Mouse (Mus musculus) liver, embryonic 16.5 days (tissue): ENCODE results near the gene Rnf220. TPM values are rescaled to one million over a fixed set of nuclear protein-coding genes. Genes with fewer than 3 reads are reported as not detected.

ENCODE experiments used
- ATAC-seq: fragments of 200-750 bp; cut with Nextera tagmentation; 2 replicates; pipeline ENCODE4 v1.8.0; 2017; ENCODE audit warnings: low read depth, mild to moderate bottlenecking, moderate number of reproducible peaks, moderate library complexity
- H3K27ac ChIP-seq: fragments of 300-500 bp; sonication (generic); 2 replicates; pipeline ENCODE4 v1.5.1; 2014; ENCODE audit warnings: mild to moderate bottlenecking, low read length
- H3K27me3 ChIP-seq: fragments of 300-500 bp; sonication (generic); 2 replicates; pipeline ENCODE4 v1.6.1; 2014; ENCODE audit warnings: low read depth, low read length, mixed read lengths; ENCODE audit not compliant: control insufficient read depth, insufficient read depth
- H3K36me3 ChIP-seq: fragments of 300-500 bp; sonication (generic); 2 replicates; pipeline ENCODE4 v1.6.1; 2014; ENCODE audit warnings: mild to moderate bottlenecking; ENCODE audit not compliant: control insufficient read depth, insufficient read depth
- H3K4me1 ChIP-seq: fragments of 300-500 bp; sonication (generic); 2 replicates; pipeline ENCODE4 v1.6.1; 2014; ENCODE audit warnings: low read depth, low read length, mixed read lengths; ENCODE audit not compliant: control insufficient read depth
- H3K4me2 ChIP-seq: fragments of 300-500 bp; sonication (generic); 2 replicates; pipeline ENCODE4 v1.6.1; 2014; ENCODE audit warnings: low read depth, low read length, mixed read lengths
- H3K4me3 ChIP-seq: fragments of 300-500 bp; sonication (generic); 2 replicates; pipeline ENCODE4 v1.5.1; 2014; ENCODE audit warnings: low read depth, mild to moderate bottlenecking, low read length
- H3K9ac ChIP-seq: fragments of 300-500 bp; sonication (generic); 2 replicates; pipeline ENCODE4 v1.6.1; 2014; ENCODE audit warnings: low read depth, low read length
- H3K9me3 ChIP-seq: fragments of 300-500 bp; sonication (generic); replicated peaks from 2 replicates; pipeline ENCODE4 v1.6.1; 2016; ENCODE audit warnings: low read length; ENCODE audit not compliant: control insufficient read depth
- WGBS: fragments of 180-500 bp; shearing (Covaris S2); extraction: QIAGEN DNeasy Blood & Tissue Kit; methylation state at CpG from one replicate; pipeline ENCODE4 v1.1.7; 2014; ENCODE audit not compliant: insufficient replicate concordance; 5-methylcytosine and 5-hydroxymethylcytosine counted together
- polyA plus RNA-seq: library from polyadenylated mRNA; unstranded; fragments of >200 nt; fragmentation: Nextera tagmentation; extraction: Ambion mirVana; gene quantifications from 2 replicates; pipeline ENCODE4 v1.2.1, GENCODE M21; 2015

The Rnf220 gene
- polyA plus RNA-seq, 1 experiment from 2014 or later: 21.5 TPM

DNA sequence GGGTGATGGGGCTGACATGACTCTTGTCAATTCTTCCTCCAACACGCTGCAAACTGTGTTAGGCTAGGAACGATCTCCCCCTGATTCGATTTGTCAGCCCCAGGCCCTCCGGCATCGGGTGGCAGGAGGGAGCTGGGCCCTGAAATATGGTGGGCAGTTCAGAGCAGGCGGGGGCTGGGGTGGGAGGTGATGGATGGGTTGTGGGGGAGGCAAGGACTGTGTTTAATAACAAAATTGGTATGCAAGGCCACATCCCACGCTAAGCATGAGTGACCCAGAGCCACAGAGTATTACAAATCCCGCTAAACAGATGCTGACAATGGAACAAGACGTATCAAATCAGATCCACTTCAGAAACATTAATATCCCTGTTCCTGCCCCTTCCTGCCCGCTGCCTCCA, 196.9 kb downstream of the Rnf220 start:
- ATAC-seq: no peak
- no peak overlapping the region for H3K9ac ChIP-seq
- WGBS: 70% methylated on average over 10 of the region's 10 CpGs

GRCm38 (mm10) chr4:117297819-117298218, 199.0 kb downstream of the Rnf220 start:
- H3K4me1 ChIP-seq: no peaks in the 10 kb centered on the region
- H3K4me3 ChIP-seq: no peak overlapping the region
- no peak for ATAC-seq
- 70% methylated on average over 9 of the region's 9 CpGs for WGBS
- no peak overlapping the region for H3K4me2 ChIP-seq
- H3K36me3 ChIP-seq: no peaks in the 10 kb centered on the region
- H3K27ac ChIP-seq: no peak overlapping the region
- peaks cover 12% of the 10 kb centered on the region for H3K27me3 ChIP-seq
- no peaks in the 10 kb centered on the region for H3K9me3 ChIP-seq
- no peak overlapping the region for H3K9ac ChIP-seq

More for the DNA sequence above, 196.9 kb downstream of the Rnf220 start:
- Histone ChIP-seq H3K9me3 (no peaks in the 10 kb centered on the region), H3K4me2 (no peak overlapping the region), H3K4me3 (no peak overlapping the region), H3K27me3 (peaks cover 33% of the 10 kb centered on the region), H3K27ac (no peak overlapping the region), H3K36me3 (no peaks in the 10 kb centered on the region), H3K4me1 (no peaks in the 10 kb centered on the region; the same call in 1 of the 2 replicates)

DNA sequence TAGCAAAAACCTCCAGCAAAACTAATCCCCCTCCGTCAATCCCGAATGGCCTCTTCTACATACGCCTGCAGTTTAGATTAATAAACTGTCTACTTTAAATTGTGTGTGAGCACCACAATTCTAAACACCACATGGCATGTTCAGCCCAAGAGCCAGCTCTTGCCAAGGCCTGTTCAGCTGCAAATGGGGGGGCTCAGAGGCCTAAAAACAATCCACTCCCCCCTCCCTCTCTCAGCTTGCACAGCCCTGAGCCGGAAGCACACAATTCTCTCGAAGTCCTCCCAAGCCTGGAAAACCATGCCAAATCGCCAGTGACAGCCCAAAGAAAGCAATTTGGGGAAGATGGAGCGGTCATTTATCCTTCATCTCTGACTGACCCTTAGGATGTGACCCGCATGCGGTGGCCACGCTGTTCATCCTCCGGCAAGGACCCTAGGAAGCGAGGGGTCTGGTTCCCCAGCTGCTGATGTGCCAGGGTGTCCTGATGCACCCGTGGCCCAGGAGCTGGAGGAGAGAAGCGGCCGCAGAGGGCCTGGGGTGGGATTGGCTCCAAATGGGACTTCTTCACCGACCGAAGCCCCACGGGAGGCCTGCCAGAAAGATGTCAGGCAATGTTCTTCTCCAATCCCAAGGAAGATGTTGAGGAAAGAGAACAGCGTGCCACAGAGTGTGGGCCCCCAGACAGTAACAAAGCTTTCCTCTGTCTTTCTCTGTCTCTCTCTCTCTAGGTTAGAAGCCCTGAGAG, 199.8 kb downstream of the Rnf220 start:
- H3K4me2 ChIP-seq: no peak overlapping the region
- H3K4me3 ChIP-seq: no peak overlapping the region
- H3K27ac ChIP-seq: no peak overlapping the region
- 81% methylated on average over 19 of the region's 19 CpGs for WGBS
- no peaks in the 10 kb centered on the region for H3K4me1 ChIP-seq
- no peaks in the 10 kb centered on the region for H3K9me3 ChIP-seq
- no peaks in the 10 kb centered on the region for H3K36me3 ChIP-seq
- no peak for ATAC-seq
- no peak overlapping the region for H3K9ac ChIP-seq
- peaks cover 7% of the 10 kb centered on the region for H3K27me3 ChIP-seq

- no peak for ATAC-seq
Observed at GRCm38 (mm10) chr4:117291696-117292095, 205.2 kb downstream of the Rnf220 start.

DNA sequence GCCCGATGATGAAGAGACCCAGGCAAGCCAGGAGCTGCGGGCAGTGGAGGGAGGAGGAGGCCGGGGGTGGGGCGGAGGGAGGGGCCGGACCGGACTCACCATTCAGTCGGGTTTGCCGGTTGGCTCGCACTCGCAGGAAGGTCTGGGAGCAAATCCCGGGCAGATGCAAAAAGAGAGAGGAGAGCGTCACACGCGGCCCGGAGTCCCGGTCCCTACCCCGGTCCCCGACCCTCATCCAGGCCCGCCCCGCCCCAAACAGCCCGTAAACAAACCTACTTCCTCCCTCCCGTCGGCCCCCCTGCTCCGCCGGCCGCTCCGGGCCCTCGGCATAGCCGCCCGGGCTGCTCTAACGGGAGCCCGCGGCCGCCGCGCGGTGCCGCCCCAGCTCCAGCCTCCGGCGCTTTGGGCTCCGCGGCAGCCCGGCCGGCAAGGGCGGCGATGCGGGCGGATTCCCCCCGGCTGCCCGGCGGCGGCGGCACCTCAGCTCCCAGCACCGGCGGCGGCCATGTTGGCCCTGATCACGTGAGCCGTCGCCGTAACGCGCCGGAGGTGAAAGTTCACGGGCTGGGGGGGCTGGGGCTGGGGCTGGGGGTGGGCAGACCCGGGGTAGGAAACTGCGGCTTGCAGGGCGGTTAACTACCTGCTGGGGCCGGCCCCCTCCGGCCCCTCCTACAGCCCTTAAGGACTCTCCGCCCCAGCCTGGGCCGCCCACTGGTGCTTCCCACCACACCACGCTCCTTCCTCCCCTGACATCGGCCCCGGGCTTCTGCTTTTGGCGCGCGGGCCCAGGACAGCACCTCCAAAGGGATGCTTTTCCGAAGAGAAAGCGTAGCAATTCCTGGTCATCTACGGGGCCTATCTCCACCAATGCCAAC, 207.7 kb downstream of the Rnf220 start:
- H3K36me3 ChIP-seq: peaks cover 11% of the 10 kb centered on the region
- peak overlapping the region; percentile 76 for H3K9ac ChIP-seq
- H3K27me3 ChIP-seq: no peaks in the 10 kb centered on the region
- peak overlapping the region; percentile 91 for H3K27ac ChIP-seq
- H3K4me1 ChIP-seq: peaks cover 17% of the 10 kb centered on the region
- peak overlapping the region; percentile 83 for H3K4me3 ChIP-seq
- H3K4me2 ChIP-seq: peak overlapping the region; percentile 94
- WGBS: under 1% methylated on average over 75 of the region's 80 CpGs
- peak; percentile 83 for ATAC-seq
- no peaks in the 10 kb centered on the region for H3K9me3 ChIP-seq

More at GRCm38 (mm10) chr4:117291696-117292095, 205.2 kb downstream of the Rnf220 start:
- Histone ChIP-seq H3K4me1 (peaks cover 17% of the 10 kb centered on the region), H3K9me3 (no peaks in the 10 kb centered on the region), H3K4me3 (no peak overlapping the region), H3K36me3 (no peaks in the 10 kb centered on the region), H3K27me3 (no peaks in the 10 kb centered on the region), H3K9ac (no peak overlapping the region), H3K27ac (no peak overlapping the region), H3K4me2 (no peak overlapping the region)
- WGBS: 73% methylated on average over 2 of the region's 2 CpGs

DNA sequence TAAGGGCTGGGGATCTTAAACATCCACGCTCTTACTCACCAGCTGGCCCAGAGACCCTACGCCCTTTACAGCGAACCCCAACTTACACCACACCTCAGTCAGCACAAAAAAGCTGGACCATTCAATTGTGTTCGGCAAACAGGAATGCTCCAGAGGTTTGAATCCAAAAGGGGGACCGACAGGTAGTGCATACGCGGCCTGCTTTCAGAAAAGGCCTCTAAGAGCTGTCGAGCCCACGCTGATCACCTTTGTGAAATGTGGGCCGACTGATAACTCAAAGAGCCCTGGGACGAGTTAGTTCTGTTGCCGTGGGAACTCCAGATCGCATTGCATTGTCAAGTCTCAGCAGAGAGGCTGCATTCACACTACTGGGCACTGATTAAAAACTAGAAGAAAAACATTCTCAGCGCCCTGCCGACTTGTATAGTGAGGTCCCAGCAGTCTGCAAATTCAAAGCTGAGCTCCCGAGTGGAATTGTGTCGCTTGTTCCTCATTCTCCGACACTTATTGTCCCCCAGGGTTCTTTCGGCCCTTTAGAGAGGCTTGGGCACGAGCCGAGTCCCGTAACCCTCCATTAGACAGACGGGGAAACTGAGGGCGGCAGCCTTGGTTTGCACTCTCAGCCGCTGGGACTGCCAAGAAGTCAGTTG, 208.4 kb downstream of the Rnf220 start:
- Histone ChIP-seq H3K27ac (peak overlapping the region; percentile 91), H3K4me1 (peaks cover 17% of the 10 kb centered on the region), H3K4me3 (peak overlapping the region; percentile 83), H3K9ac (peak overlapping the region; percentile 76), H3K9me3 (no peaks in the 10 kb centered on the region), H3K4me2 (peak overlapping the region; percentile 94), H3K27me3 (no peaks in the 10 kb centered on the region), H3K36me3 (peaks cover 13% of the 10 kb centered on the region)
- 0 out of 2 replicates have a peak, but pooled peaks have one; percentile 13 for ATAC-seq
- WGBS: 23% methylated on average over 25 of the region's 25 CpGs

- Histone ChIP-seq H3K27ac (no peak overlapping the region), H3K9ac (no peak overlapping the region), H3K4me3 (no peak overlapping the region), H3K27me3 (no peaks in the 10 kb centered on the region), H3K4me2 (no peak overlapping the region), H3K4me1 (peaks cover 11% of the 10 kb centered on the region), H3K9me3 (no peaks in the 10 kb centered on the region), H3K36me3 (peaks cover 16% of the 10 kb centered on the region)
- no peak for ATAC-seq
- 84% methylated on average over 4 of the region's 4 CpGs for WGBS
Observed at GRCm38 (mm10) chr4:117284363-117284762, 212.5 kb downstream of the Rnf220 start.

- ATAC-seq: no peak
Observed at GRCm38 (mm10) chr4:117283271-117284191, 213.3 kb downstream of the Rnf220 start.

More at GRCm38 (mm10) chr4:117283271-117284191, 213.3 kb downstream of the Rnf220 start:
- Histone ChIP-seq H3K36me3 (peaks cover 16% of the 10 kb centered on the region), H3K4me3 (no peak overlapping the region), H3K9ac (no peak overlapping the region), H3K4me1 (peaks cover 10% of the 10 kb centered on the region), H3K27ac (no peak overlapping the region), H3K27me3 (no peaks in the 10 kb centered on the region), H3K4me2 (no peak overlapping the region), H3K9me3 (no peaks in the 10 kb centered on the region)
- WGBS: 72% methylated on average over 22 of the region's 22 CpGs
